Mouse (Mus musculus) hindbrain, embryonic 15.5 days (tissue): Measurements from ENCODE around the gene Vmn1r232. TPM values are rescaled to one million over a fixed set of nuclear protein-coding genes. Genes with fewer than 3 reads are reported as not detected.

Source experiments
- ATAC-seq: fragments of 200-750 bp; cut with Nextera tagmentation; 2 replicates; pipeline ENCODE4 v1.8.0; 2017; ENCODE audit warnings: low read depth, moderate number of reproducible peaks, moderate TSS enrichment; ENCODE audit not compliant: low FRiP score
- H3K27ac ChIP-seq: fragments of 300-500 bp; sonication (generic); replicated peaks from 2 replicates; pipeline ENCODE4 v1.5.1; 2015; ENCODE audit warnings: mild to moderate bottlenecking, inconsistent platforms
- H3K27me3 ChIP-seq: fragments of 300-500 bp; sonication (generic); 2 replicates; pipeline ENCODE4 v1.6.1; 2015; ENCODE audit warnings: control low read depth, inconsistent platforms
- H3K36me3 ChIP-seq: fragments of 300-500 bp; sonication (generic); 2 replicates; pipeline ENCODE4 v1.6.1; 2015; ENCODE audit warnings: control low read depth, inconsistent platforms
- H3K4me1 ChIP-seq: fragments of 300-500 bp; sonication (generic); replicated peaks from 2 replicates; pipeline ENCODE4 v1.6.1; 2015; ENCODE audit warnings: control low read depth, inconsistent platforms
- H3K4me2 ChIP-seq: fragments of 300-500 bp; sonication (generic); 2 replicates; pipeline ENCODE4 v1.6.1; 2015; ENCODE audit warnings: moderate library complexity, mild to moderate bottlenecking, inconsistent platforms
- H3K4me3 ChIP-seq: fragments of 300-500 bp; sonication (generic); 2 replicates; pipeline ENCODE4 v1.5.1; 2015; ENCODE audit warnings: mild to moderate bottlenecking, inconsistent platforms
- H3K9ac ChIP-seq: fragments of 300-500 bp; sonication (generic); 2 replicates; pipeline ENCODE4 v1.6.1; 2015; ENCODE audit warnings: inconsistent platforms
- H3K9me3 ChIP-seq: fragments of 300-500 bp; sonication (generic); 2 replicates; pipeline ENCODE4 v1.6.1; 2016; ENCODE audit warnings: control low read depth, inconsistent platforms
- WGBS: fragments of 180-500 bp; shearing (Covaris S2); methylation state at CpG from one replicate; pipeline ENCODE4 v1.1.7; 2015; 5-methylcytosine and 5-hydroxymethylcytosine counted together
- polyA plus RNA-seq: library from polyadenylated mRNA; unstranded; fragments of >200 nt; fragmentation: Nextera tagmentation; extraction: Ambion mirVana; gene quantifications from 2 replicates; pipeline ENCODE4 v1.2.1, GENCODE M21; 2015

The Vmn1r232 gene
- not detected in 2 replicates for polyA plus RNA-seq

GRCm38 (mm10) chr17:20919614-20920013, at the start of gene Vmn1r232:
Gene Vmn1r232 (minus strand): TSS chr17:20919714.
- Histone ChIP-seq H3K9me3 (no peaks in the 10 kb centered on the region), H3K27me3 (no peaks in the 10 kb centered on the region), H3K4me3 (no peak within 1 kb of the TSS), H3K9ac (no peak within 1 kb of the TSS), H3K4me1 (no peaks in the 10 kb centered on the region), H3K27ac (no peak within 1 kb of the TSS), H3K36me3 (no peaks in the 10 kb centered on the region), H3K4me2 (no peak within 1 kb of the TSS)
- no peak for ATAC-seq
- 65% methylated on average over 1 of the region's 1 CpGs for WGBS

GRCm38 (mm10) chr17:20966681-20967080, 47.2 kb upstream of the Vmn1r232 start:
- Histone ChIP-seq H3K4me3 (no peak overlapping the region), H3K9ac (no peak overlapping the region), H3K4me1 (no peaks in the 10 kb centered on the region), H3K9me3 (no peaks in the 10 kb centered on the region), H3K36me3 (peaks cover 81% of the 10 kb centered on the region), H3K27ac (no peak overlapping the region), H3K27me3 (no peaks in the 10 kb centered on the region), H3K4me2 (no peak overlapping the region)
- ATAC-seq: no peak

- 88% methylated on average over 4 of the region's 4 CpGs for WGBS
Measured at GRCm38 (mm10) chr17:20965421-20965820, 45.9 kb upstream of the Vmn1r232 start.

GRCm38 (mm10) chr17:20960386-20960785, 40.9 kb upstream of the Vmn1r232 start:
- no peaks in the 10 kb centered on the region for H3K9me3 ChIP-seq
- peaks cover 98% of the 10 kb centered on the region for H3K36me3 ChIP-seq
- WGBS: 95% methylated on average over 5 of the region's 5 CpGs

More at GRCm38 (mm10) chr17:20965421-20965820, 45.9 kb upstream of the Vmn1r232 start:
- H3K9ac ChIP-seq: no peak overlapping the region
- H3K36me3 ChIP-seq: peaks cover 94% of the 10 kb centered on the region
- H3K27me3 ChIP-seq: no peaks in the 10 kb centered on the region
- no peaks in the 10 kb centered on the region for H3K4me1 ChIP-seq
- ATAC-seq: no peak
- H3K4me3 ChIP-seq: no peak overlapping the region
- H3K4me2 ChIP-seq: no peak overlapping the region
- no peak overlapping the region for H3K27ac ChIP-seq
- no peaks in the 10 kb centered on the region for H3K9me3 ChIP-seq

GRCm38 (mm10) chr17:20946636-20947035, 27.1 kb upstream of the Vmn1r232 start:
- ATAC-seq: no peak
- Histone ChIP-seq H3K27me3 (no peaks in the 10 kb centered on the region), H3K9me3 (no peaks in the 10 kb centered on the region), H3K4me1 (peaks cover 46% of the 10 kb centered on the region), H3K4me2 (peak overlapping the region; percentile 84), H3K36me3 (0 out of 2 replicates have a peak, but pooled peaks cover under 1% of the 10 kb centered on the region), H3K4me3 (peak overlapping the region; percentile 82), H3K27ac (peak overlapping the region; percentile 97; the same call in 1 of the 2 replicates), H3K9ac (peak overlapping the region; percentile 92)

More at GRCm38 (mm10) chr17:20960386-20960785, 40.9 kb upstream of the Vmn1r232 start:
- ATAC-seq: no peak
- no peaks in the 10 kb centered on the region for H3K4me1 ChIP-seq
- no peak overlapping the region for H3K4me2 ChIP-seq
- no peak overlapping the region for H3K4me3 ChIP-seq
- no peak overlapping the region for H3K9ac ChIP-seq
- no peak overlapping the region for H3K27ac ChIP-seq
- H3K27me3 ChIP-seq: no peaks in the 10 kb centered on the region

GRCm38 (mm10) chr17:20946026-20946565, 26.6 kb upstream of the Vmn1r232 start:
- 1% methylated on average over 13 of the region's 13 CpGs for WGBS
- peaks cover 46% of the 10 kb centered on the region for H3K4me1 ChIP-seq
- peak overlapping the region; percentile 84 for H3K4me2 ChIP-seq
- H3K4me3 ChIP-seq: peak overlapping the region; percentile 82
- no peaks in the 10 kb centered on the region for H3K36me3 ChIP-seq
- no peak for ATAC-seq
- peak overlapping the region; percentile 97 for H3K27ac ChIP-seq
- peak overlapping the region; percentile 92 for H3K9ac ChIP-seq
- H3K9me3 ChIP-seq: no peaks in the 10 kb centered on the region
- H3K27me3 ChIP-seq: no peaks in the 10 kb centered on the region

GRCm38 (mm10) chr17:20944985-20945891, 25.7 kb upstream of the Vmn1r232 start, which contains the start of gene Ppp2r1a:
Gene Ppp2r1a (plus strand): TSS chr17:20945311.
- WGBS: under 1% methylated on average over 69 of the region's 69 CpGs
- peak; percentile 99 for ATAC-seq
- H3K9ac ChIP-seq: peak within 1 kb of the TSS; percentile 92
- H3K4me3 ChIP-seq: peak within 1 kb of the TSS; percentile 82
- peak within 1 kb of the TSS; percentile 84 for H3K4me2 ChIP-seq
- peaks cover 46% of the 10 kb centered on the region for H3K4me1 ChIP-seq
- no peaks in the 10 kb centered on the region for H3K36me3 ChIP-seq
- no peaks in the 10 kb centered on the region for H3K27me3 ChIP-seq
- H3K9me3 ChIP-seq: no peaks in the 10 kb centered on the region
- H3K27ac ChIP-seq: peak within 1 kb of the TSS; percentile 97

GRCm38 (mm10) chr17:20944226-20944625, 24.7 kb upstream of the Vmn1r232 start:
- Histone ChIP-seq H3K9me3 (no peaks in the 10 kb centered on the region), H3K27me3 (no peaks in the 10 kb centered on the region), H3K27ac (peak overlapping the region; percentile 90), H3K36me3 (no peaks in the 10 kb centered on the region), H3K9ac (peak overlapping the region; percentile 61), H3K4me3 (peak overlapping the region; percentile 82), H3K4me2 (peak overlapping the region; percentile 69), H3K4me1 (peaks cover 36% of the 10 kb centered on the region)
- whole genome bisulfite sequencing: 43% methylated on average over 3 of the region's 3 CpGs
- peak; percentile 1; the same call in 1 of the 2 replicates for ATAC-seq

- no peak within 1 kb of the TSS for H3K9ac ChIP-seq
- no peak within 1 kb of the TSS for H3K4me2 ChIP-seq
- H3K27me3 ChIP-seq: no peaks in the 10 kb centered on the region
- WGBS: 65% methylated on average over 2 of the region's 2 CpGs
- ATAC-seq: no peak
- H3K4me1 ChIP-seq: no peaks in the 10 kb centered on the region
- no peaks in the 10 kb centered on the region for H3K36me3 ChIP-seq
- H3K9me3 ChIP-seq: no peaks in the 10 kb centered on the region
- no peak within 1 kb of the TSS for H3K27ac ChIP-seq
- no peak within 1 kb of the TSS for H3K4me3 ChIP-seq
Measured at GRCm38 (mm10) chr17:20904991-20905390, 14.5 kb downstream of the Vmn1r232 start, which contains the start of gene Vmn1r231. Gene Vmn1r231 (minus strand): TSS chr17:20905091.

Other genes with a start within 250 kb of the Vmn1r232 start
- gene Vmn1r226, start 236.9 kb downstream of the Vmn1r232 start, polyA plus RNA-seq: not detected in 2 replicates
- gene Vmn1r227, start 189.9 kb downstream of the Vmn1r232 start, polyA plus RNA-seq: not detected in 2 replicates
- 0.04 TPM in 1 of 2 replicates, not detected in the other for gene Vmn1r228, start 133.6 kb downstream of the Vmn1r232 start, polyA plus RNA-seq
- gene Vmn1r229, start 108.2 kb downstream of the Vmn1r232 start, polyA plus RNA-seq: not detected in 2 replicates
- not detected in 2 replicates for gene Vmn1r230, start 79.3 kb downstream of the Vmn1r232 start, polyA plus RNA-seq
- gene Vmn1r231, start 14.6 kb downstream of the Vmn1r232 start, polyA plus RNA-seq: not detected in 2 replicates
- gene Ppp2r1a, start 25.6 kb upstream of the Vmn1r232 start, polyA plus RNA-seq: 750 and 832 TPM in 2 replicates
- not detected in 2 replicates for gene Vmn1r233, start 76.8 kb upstream of the Vmn1r232 start, polyA plus RNA-seq
- gene Zfp160, start 89.2 kb upstream of the Vmn1r232 start, polyA plus RNA-seq: 14.3 and 17.0 TPM in 2 replicates